Mouse (Mus musculus) E14TG2a.4 (cell line): ENCODE data around the gene Dbt.

Source experiments
- CTCF ChIP-seq: conservative IDR thresholded peaks from 2 replicates; pipeline ENCODE4 v1.5.1; 2014; ENCODE audit warnings: low read length
- POU5F1 ChIP-seq: IDR thresholded peaks from 2 replicates; pipeline ENCODE4 v1.6.1; 2014; ENCODE audit warnings: low read length, borderline replicate concordance

GRCm38 (mm10) chr3:116537200-116537573 lies 24.3 kb downstream of the Dbt start:
- TF ChIP-seq CTCF (no peak), POU5F1 (no peak)
